Mouse (Mus musculus) midbrain, embryonic 14.5 days (tissue): Measurements from ENCODE around the gene Tnfrsf21. TPM values are rescaled to one million over a fixed set of nuclear protein-coding genes. Genes with fewer than 3 reads are reported as not detected.
A peak's percentile ranks its signal among the peaks of the same experiment; 100 is the strongest.

Experiments
- ATAC-seq: fragments of 200-750 bp; cut with Nextera tagmentation; 2 replicates; pipeline ENCODE4 v1.8.0; 2017; ENCODE audit warnings: moderate number of reproducible peaks, moderate library complexity; ENCODE audit not compliant: low FRiP score, low TSS enrichment
- DNase-seq: peaks from one replicate; pipeline ENCODE4 v3.0.0-alpha.2; 2015
- H3K27ac ChIP-seq: fragments of 300-500 bp; sonication (generic); replicated peaks from 2 replicates; pipeline ENCODE4 v1.5.1; 2014; ENCODE audit warnings: mild to moderate bottlenecking, low read depth, low read length, moderate library complexity
- H3K27me3 ChIP-seq: fragments of 300-500 bp; sonication (generic); 2 replicates; pipeline ENCODE4 v1.6.1; 2014; ENCODE audit warnings: low read length, control low read depth, mixed read lengths; ENCODE audit not compliant: control insufficient read depth, insufficient read depth
- H3K36me3 ChIP-seq: fragments of 300-500 bp; sonication (generic); 2 replicates; pipeline ENCODE4 v1.6.1; 2014; ENCODE audit warnings: low read length, control low read depth; ENCODE audit not compliant: control insufficient read depth, insufficient read depth
- H3K4me1 ChIP-seq: fragments of 300-500 bp; sonication (generic); 2 replicates; pipeline ENCODE4 v1.6.1; 2014; ENCODE audit warnings: mild to moderate bottlenecking, antibody characterized with exemption, low read length, control low read depth; ENCODE audit not compliant: control insufficient read depth, insufficient read depth
- H3K4me2 ChIP-seq: fragments of 300-500 bp; sonication (generic); 2 replicates; pipeline ENCODE4 v1.6.1; 2014; ENCODE audit warnings: mild to moderate bottlenecking, low read length, moderate library complexity
- H3K4me3 ChIP-seq: fragments of 300-500 bp; sonication (generic); replicated peaks from 2 replicates; pipeline ENCODE4 v1.5.1; 2014; ENCODE audit warnings: low read depth, low read length
- H3K9ac ChIP-seq: fragments of 300-500 bp; sonication (generic); replicated peaks from 2 replicates; pipeline ENCODE4 v1.6.1; 2014; ENCODE audit warnings: mild to moderate bottlenecking, low read length, moderate library complexity
- H3K9me3 ChIP-seq: fragments of 300-500 bp; sonication (generic); 2 replicates; pipeline ENCODE4 v1.6.1; 2016; ENCODE audit warnings: low read length, control low read depth, mixed read lengths; ENCODE audit not compliant: control insufficient read depth
- WGBS: fragments of 180-500 bp; shearing (Covaris S2); extraction: QIAGEN DNeasy Blood & Tissue Kit; methylation state at CpG from one replicate; pipeline ENCODE4 v1.1.7; 2014; 5-methylcytosine and 5-hydroxymethylcytosine counted together
- polyA plus RNA-seq: library from polyadenylated mRNA; unstranded; fragments of >200 nt; fragmentation: Nextera tagmentation; extraction: Ambion mirVana; gene quantifications from 2 replicates; pipeline ENCODE4 v1.2.1, GENCODE M21; 2014

Gene Tnfrsf21
- polyA plus RNA-seq, 1 experiment from 2014 or later = 63.2 TPM

GRCm38 (mm10) chr17:42987692-42988091, 28.7 kb upstream of the Tnfrsf21 start:
- ATAC-seq = no peak
- WGBS = 26% methylated on average over 4 of the region's 4 CpGs
- no peak overlapping the region for H3K4me3 ChIP-seq
- no peak overlapping the region for H3K27ac ChIP-seq
- H3K36me3 ChIP-seq = no peaks in the 10 kb centered on the region
- peak; percentile 15 for DNase-seq
- H3K9me3 ChIP-seq = no peaks in the 10 kb centered on the region
- no peak overlapping the region for H3K4me2 ChIP-seq
- H3K27me3 ChIP-seq = no peaks in the 10 kb centered on the region
- H3K4me1 ChIP-seq = no peaks in the 10 kb centered on the region
- no peak overlapping the region for H3K9ac ChIP-seq

GRCm38 (mm10) chr17:42989981-42990380, 26.4 kb upstream of the Tnfrsf21 start:
- no peak for DNase-seq
- peak; percentile 27; the same call in 1 of the 2 replicates for ATAC-seq
- no peak overlapping the region for H3K4me2 ChIP-seq
- H3K9ac ChIP-seq = no peak overlapping the region
- no peak overlapping the region for H3K27ac ChIP-seq
- H3K36me3 ChIP-seq = no peaks in the 10 kb centered on the region
- WGBS = 86% methylated on average over 4 of the region's 4 CpGs
- no peaks in the 10 kb centered on the region for H3K9me3 ChIP-seq
- no peaks in the 10 kb centered on the region for H3K4me1 ChIP-seq
- H3K27me3 ChIP-seq = no peaks in the 10 kb centered on the region
- no peak overlapping the region for H3K4me3 ChIP-seq

GRCm38 (mm10) chr17:42991112-42991511, 25.2 kb upstream of the Tnfrsf21 start:
- H3K9ac ChIP-seq = no peak overlapping the region
- no peak overlapping the region for H3K4me2 ChIP-seq
- no peak overlapping the region for H3K4me3 ChIP-seq
- H3K27me3 ChIP-seq = no peaks in the 10 kb centered on the region
- no peaks in the 10 kb centered on the region for H3K36me3 ChIP-seq
- no peak overlapping the region for H3K27ac ChIP-seq
- no peak for ATAC-seq
- H3K9me3 ChIP-seq = no peaks in the 10 kb centered on the region
- WGBS = 61% methylated on average over 11 of the region's 11 CpGs
- no peaks in the 10 kb centered on the region for H3K4me1 ChIP-seq
- DNase-seq = no peak

GRCm38 (mm10) chr17:42999446-42999977, 16.8 kb upstream of the Tnfrsf21 start:
- H3K4me1 ChIP-seq = no peaks in the 10 kb centered on the region
- no peaks in the 10 kb centered on the region for H3K27me3 ChIP-seq
- no peak overlapping the region for H3K9ac ChIP-seq
- no peaks in the 10 kb centered on the region for H3K36me3 ChIP-seq
- H3K27ac ChIP-seq = no peak overlapping the region
- 70% methylated on average over 7 of the region's 7 CpGs for WGBS
- no peak for DNase-seq
- no peaks in the 10 kb centered on the region for H3K9me3 ChIP-seq
- no peak for ATAC-seq
- no peak overlapping the region for H3K4me3 ChIP-seq
- H3K4me2 ChIP-seq = no peak overlapping the region

DNA sequence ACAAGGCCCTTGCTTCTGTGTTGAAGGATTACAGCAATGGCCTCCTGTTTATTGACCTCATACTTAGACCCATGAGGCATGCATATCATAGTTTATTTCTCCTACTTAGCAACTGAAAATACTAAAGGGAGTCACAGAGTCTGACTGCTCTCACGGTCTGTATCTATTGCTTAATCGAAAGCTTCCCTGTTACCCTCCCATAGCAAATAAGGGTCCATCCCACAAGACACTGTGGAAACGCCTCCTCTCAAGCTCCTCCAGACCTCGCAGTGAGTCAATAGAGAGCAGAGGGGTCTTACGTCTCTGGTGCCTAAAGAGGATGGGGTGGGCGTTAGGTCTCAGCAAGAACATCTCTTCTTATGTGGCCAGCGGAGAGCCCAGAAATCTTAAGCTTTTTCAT, 15.8 kb upstream of the Tnfrsf21 start:
- no peak overlapping the region for H3K9ac ChIP-seq
- WGBS = 93% methylated on average over 7 of the region's 7 CpGs
- DNase-seq = no peak
- H3K36me3 ChIP-seq = no peaks in the 10 kb centered on the region
- H3K4me2 ChIP-seq = no peak overlapping the region
- no peak overlapping the region for H3K27ac ChIP-seq
- H3K27me3 ChIP-seq = no peaks in the 10 kb centered on the region
- no peak overlapping the region for H3K4me3 ChIP-seq
- no peaks in the 10 kb centered on the region for H3K9me3 ChIP-seq
- no peak for ATAC-seq
- H3K4me1 ChIP-seq = no peaks in the 10 kb centered on the region

GRCm38 (mm10) chr17:43012718-43013117, 3.6 kb upstream of the Tnfrsf21 start:
- no peaks in the 10 kb centered on the region for H3K27me3 ChIP-seq
- no peaks in the 10 kb centered on the region for H3K9me3 ChIP-seq
- no peaks in the 10 kb centered on the region for H3K36me3 ChIP-seq
- H3K27ac ChIP-seq = no peak overlapping the region
- no peak overlapping the region for H3K4me3 ChIP-seq
- no peak overlapping the region for H3K9ac ChIP-seq
- DNase-seq (peak; percentile 87), ATAC-seq (no peak)
- whole genome bisulfite sequencing = 22% methylated on average over 6 of the region's 6 CpGs
- H3K4me1 ChIP-seq = no peaks in the 10 kb centered on the region
- no peak overlapping the region for H3K4me2 ChIP-seq

DNA sequence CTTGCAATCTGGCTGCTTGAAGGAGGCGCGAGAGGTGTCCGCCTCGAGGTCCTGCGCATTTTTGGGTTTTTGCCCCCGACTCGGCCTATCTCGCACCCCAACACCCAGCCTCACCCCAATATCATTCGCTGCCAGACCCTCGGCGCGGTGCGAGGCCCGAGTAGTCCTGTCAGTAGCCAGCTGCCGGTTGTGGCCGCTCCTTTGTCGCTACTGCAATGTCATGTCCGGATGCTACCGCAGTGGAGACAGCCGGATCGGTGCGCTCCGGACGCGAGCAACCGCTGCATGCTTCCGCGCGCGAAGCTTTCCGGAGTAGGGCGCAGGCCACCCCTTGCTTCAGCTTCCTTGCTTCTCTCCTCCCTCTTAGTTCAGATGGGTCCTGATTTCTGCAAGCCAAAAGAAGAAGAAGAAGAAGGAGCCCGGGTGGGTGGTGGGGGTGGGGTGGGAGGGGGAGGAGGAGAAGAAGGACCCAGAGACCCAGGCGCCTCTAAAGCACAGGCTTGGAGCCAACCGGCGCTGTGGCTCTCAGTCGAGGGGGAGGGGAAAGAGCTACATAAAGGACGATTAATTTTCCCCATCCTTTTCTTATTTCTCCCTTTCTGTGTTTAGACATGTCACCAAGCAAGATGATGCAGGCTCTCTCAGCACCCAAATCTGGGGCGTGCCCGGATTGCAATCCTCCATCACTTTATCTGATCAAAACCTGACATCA, 1.1 kb downstream of the Tnfrsf21 start:
- peaks cover 10% of the 10 kb centered on the region for H3K4me1 ChIP-seq
- peak; percentile 62 for ATAC-seq
- WGBS = under 1% methylated on average over 40 of the region's 40 CpGs
- DNase-seq = peak; percentile 83
- H3K27me3 ChIP-seq = no peaks in the 10 kb centered on the region
- peak overlapping the region; percentile 97 for H3K9ac ChIP-seq
- peak overlapping the region; percentile 53 for H3K4me2 ChIP-seq
- no peaks in the 10 kb centered on the region for H3K9me3 ChIP-seq
- peak overlapping the region; percentile 96 for H3K27ac ChIP-seq
- peaks cover 4% of the 10 kb centered on the region; the same call in 1 of the 2 replicates for H3K36me3 ChIP-seq
- H3K4me3 ChIP-seq = peak overlapping the region; percentile 92

DNA sequence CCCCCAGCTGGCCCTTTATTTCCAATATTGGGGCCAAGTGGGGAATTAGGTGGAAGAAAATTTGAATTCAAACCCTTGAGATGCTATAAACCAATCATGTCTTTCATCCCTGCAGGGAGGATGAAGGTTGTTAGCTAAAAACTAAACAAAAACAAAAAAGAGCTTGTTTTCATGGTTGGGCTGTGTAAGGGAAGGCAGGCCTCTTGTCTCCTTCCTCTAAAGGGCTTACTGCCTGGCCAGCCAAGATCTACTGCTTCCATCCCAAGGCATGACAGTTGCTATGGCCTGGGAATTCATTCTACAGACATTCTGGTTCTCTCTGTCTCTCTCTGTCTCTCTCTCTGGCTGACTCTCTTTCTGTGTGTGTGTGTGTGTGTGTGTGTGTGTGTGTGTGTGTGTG, 1.7 kb downstream of the Tnfrsf21 start:
- Histone ChIP-seq H3K4me1 (peaks cover 10% of the 10 kb centered on the region), H3K9ac (peak overlapping the region; percentile 97), H3K36me3 (peaks cover 4% of the 10 kb centered on the region; the same call in 1 of the 2 replicates), H3K27ac (peak overlapping the region; percentile 96), H3K4me3 (peak overlapping the region; percentile 92), H3K4me2 (peak overlapping the region; percentile 53), H3K9me3 (no peaks in the 10 kb centered on the region), H3K27me3 (no peaks in the 10 kb centered on the region)
- DNase-seq (peak; percentile 46), ATAC-seq (no peak)

GRCm38 (mm10) chr17:43019660-43020059, 3.3 kb downstream of the Tnfrsf21 start:
- peaks cover 10% of the 10 kb centered on the region for H3K4me1 ChIP-seq
- H3K27ac ChIP-seq = no peak overlapping the region
- H3K27me3 ChIP-seq = no peaks in the 10 kb centered on the region
- no peaks in the 10 kb centered on the region for H3K9me3 ChIP-seq
- DNase-seq (no peak), ATAC-seq (no peak)
- no peak overlapping the region for H3K4me3 ChIP-seq
- WGBS = 93% methylated on average over 9 of the region's 9 CpGs
- H3K9ac ChIP-seq = no peak overlapping the region
- peaks cover 4% of the 10 kb centered on the region; the same call in 1 of the 2 replicates for H3K36me3 ChIP-seq
- no peak overlapping the region for H3K4me2 ChIP-seq
